Mouse (Mus musculus) cerebellum, adult 2 months (tissue): ENCODE results near the gene Reep3. TPM values are rescaled to one million over a fixed set of nuclear protein-coding genes. Genes with fewer than 3 reads are reported as not detected.
A peak's percentile ranks its signal among the peaks of the same experiment; 100 is the strongest.

Experiments used
- DNase-seq, 2 experiments: peaks; one replicate each; pipeline ENCODE4 v3.0.0; 2021
- H3K27ac ChIP-seq: fragments of 200-500 bp; 2 replicates; pipeline ENCODE4 v1.5.1; 2012; ENCODE audit warnings: low read length, control low read depth, inconsistent platforms; ENCODE audit not compliant: insufficient read depth
- H3K27me3 ChIP-seq: fragments of 200-500 bp; 2 replicates; pipeline ENCODE4 v1.6.1; 2012; ENCODE audit warnings: inconsistent platforms, mild to moderate bottlenecking, low read length, moderate library complexity; ENCODE audit not compliant: control insufficient read depth, insufficient read depth
- H3K4me1 ChIP-seq: fragments of 200-500 bp; 2 replicates; pipeline ENCODE4 v1.6.1; 2011; ENCODE audit warnings: low read length; ENCODE audit not compliant: control insufficient read depth, insufficient read depth
- H3K4me3 ChIP-seq: fragments of 200-500 bp; replicated peaks from 2 replicates; pipeline ENCODE3; 2011; ENCODE audit warnings: mild to moderate bottlenecking, low read depth, low read length, control low read depth; ENCODE audit not compliant: insufficient read depth
- CTCF ChIP-seq: fragments of 200-500 bp; IDR thresholded peaks from 2 replicates; pipeline ENCODE4 v1.5.1; 2011; ENCODE audit warnings: low read depth, mild to moderate bottlenecking, control low read depth, low read length, moderate library complexity, borderline replicate concordance; ENCODE audit not compliant: insufficient read depth
- POLR2A ChIP-seq: fragments of 200-500 bp; IDR thresholded peaks from 2 replicates; pipeline ENCODE4 v1.6.1; 2011; ENCODE audit warnings: low read length, control low read depth, borderline replicate concordance; ENCODE audit not compliant: insufficient read depth
- WGBS: fragments of 180-500 bp; shearing (Covaris S2); methylation state at CpG from one replicate; pipeline ENCODE4 v1.1.7; 2018; 5-methylcytosine and 5-hydroxymethylcytosine counted together
- polyA plus RNA-seq: library from polyadenylated mRNA; depleted of rRNA; stranded (reverse); fragments of >200 nt; gene quantifications from 2 replicates; pipeline ENCODE4 v1.2.3, GENCODE M21; 2012

Gene Reep3
- polyA plus RNA-seq, 1 experiment, result 44.0 TPM

- TF ChIP-seq POLR2A (no peak), CTCF (no peak)
- Histone ChIP-seq H3K27me3 (no peaks in the 10 kb centered on the region), H3K4me3 (no peak overlapping the region), H3K27ac (no peak overlapping the region), H3K4me1 (peaks cover 20% of the 10 kb centered on the region)
- no peak for DNase-seq
- 81% methylated on average over 7 of the region's 7 CpGs for WGBS
Measured at GRCm38 (mm10) chr10:67043236-67043635, 53.5 kb downstream of the Reep3 start.

- Histone ChIP-seq H3K4me1 (peaks cover 15% of the 10 kb centered on the region), H3K4me3 (no peak overlapping the region), H3K27me3 (no peaks in the 10 kb centered on the region), H3K27ac (no peak overlapping the region)
- no peak for DNase-seq
- 89% methylated on average over 3 of the region's 3 CpGs for WGBS
- no peak for TF ChIP-seq CTCF
- TF ChIP-seq POLR2A, result no peak
Measured at GRCm38 (mm10) chr10:67040410-67040809, 56.3 kb downstream of the Reep3 start.

- 43% methylated on average over 17 of the region's 17 CpGs for WGBS
- Histone ChIP-seq H3K4me1 (peaks cover 12% of the 10 kb centered on the region), H3K4me3 (no peak overlapping the region), H3K27ac (no peak overlapping the region), H3K27me3 (no peaks in the 10 kb centered on the region)
- TF ChIP-seq POLR2A (no peak), CTCF (no peak)
- no peak for DNase-seq
Measured at GRCm38 (mm10) chr10:67039001-67039400, 57.7 kb downstream of the Reep3 start.

GRCm38 (mm10) chr10:67036542-67036941 lies 60.2 kb downstream of the Reep3 start:
- WGBS, result 78% methylated on average over 10 of the region's 10 CpGs
- peaks cover 4% of the 10 kb centered on the region for H3K4me1 ChIP-seq

GRCm38 (mm10) chr10:67036141-67036540 lies 60.6 kb downstream of the Reep3 start:
- WGBS, result 66% methylated on average over 5 of the region's 5 CpGs
- TF ChIP-seq POLR2A (no peak), CTCF (no peak)

More at GRCm38 (mm10) chr10:67036542-67036941, 60.2 kb downstream of the Reep3 start:
- TF ChIP-seq CTCF, result no peak
- TF ChIP-seq POLR2A, result no peak
- Histone ChIP-seq H3K27ac (no peak overlapping the region), H3K4me3 (no peak overlapping the region), H3K27me3 (no peaks in the 10 kb centered on the region)
- no peak for DNase-seq

GRCm38 (mm10) chr10:67031186-67031585 lies 65.6 kb downstream of the Reep3 start:
- Histone ChIP-seq H3K27ac (no peak overlapping the region), H3K4me3 (no peak overlapping the region), H3K27me3 (no peaks in the 10 kb centered on the region), H3K4me1 (peaks cover 7% of the 10 kb centered on the region)
- TF ChIP-seq CTCF (no peak), POLR2A (no peak)
- 91% methylated on average over 7 of the region's 7 CpGs for WGBS
- DNase-seq, result no peak

More at GRCm38 (mm10) chr10:67036141-67036540, 60.6 kb downstream of the Reep3 start:
- Histone ChIP-seq H3K27ac (no peak overlapping the region), H3K4me1 (peaks cover 4% of the 10 kb centered on the region), H3K4me3 (no peak overlapping the region), H3K27me3 (no peaks in the 10 kb centered on the region)
- no peak for DNase-seq

- Histone ChIP-seq H3K27ac (0 out of 2 replicates have a peak overlapping the region, but pooled peaks have one; percentile 12), H3K4me3 (no peak overlapping the region), H3K4me1 (peaks cover 15% of the 10 kb centered on the region), H3K27me3 (no peaks in the 10 kb centered on the region)
- DNase-seq, result peak in 1 of 2 experiments; percentile 49
- WGBS, result 37% methylated on average over 12 of the region's 12 CpGs
- TF ChIP-seq POLR2A, result no peak
- TF ChIP-seq CTCF, result no peak
Measured at GRCm38 (mm10) chr10:67029297-67029696, 67.4 kb downstream of the Reep3 start.

GRCm38 (mm10) chr10:67026375-67026774 lies 70.4 kb downstream of the Reep3 start:
- no peak for DNase-seq
- TF ChIP-seq POLR2A (no peak), CTCF (no peak)
- WGBS, result 62% methylated on average over 8 of the region's 8 CpGs
- H3K27ac ChIP-seq, result peak overlapping the region; percentile 33
- peaks cover 24% of the 10 kb centered on the region for H3K4me1 ChIP-seq
- H3K4me3 ChIP-seq, result no peak overlapping the region
- no peaks in the 10 kb centered on the region for H3K27me3 ChIP-seq
